Mouse (Mus musculus): ENCODE measurements around the gene Rbfox1.

DNA sequence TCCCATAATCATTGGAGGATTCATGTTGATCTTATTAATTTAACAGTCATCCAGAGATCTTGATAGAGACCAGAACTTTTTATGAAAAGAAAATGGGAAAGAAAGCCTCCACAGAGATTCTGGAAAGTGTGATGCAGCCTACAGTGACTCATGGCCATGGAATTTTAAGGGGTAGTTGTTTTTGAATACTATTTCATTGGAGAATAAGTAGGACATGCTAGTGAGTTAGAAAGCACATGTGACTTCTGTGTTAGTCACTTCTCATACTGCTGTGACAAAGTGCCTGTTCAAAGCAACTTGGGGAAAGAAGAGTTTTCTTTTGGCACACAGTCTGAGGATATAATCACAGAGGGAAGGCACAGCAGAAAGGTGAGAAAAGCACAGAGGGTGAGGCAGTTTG, 1510.9 kb downstream of the Rbfox1 start:
- TF ChIP-seq CTCF (IDR thresholded peaks at IDR 0.05; ENCODE audit: borderline replicate concordance, extremely low read depth, insufficient read depth, insufficient read length) (no peak), POLR2A (IDR thresholded peaks at IDR 0.05; ENCODE audit: borderline replicate concordance, extremely low read depth, insufficient read depth, insufficient read length, poor library complexity, severe bottlenecking) (no peak)

All from brain, embryonic 14.5 days (tissue).